Mouse (Mus musculus): ENCODE results near the gene Lime1. TPM values are rescaled to one million over a fixed set of nuclear protein-coding genes. Genes with fewer than 3 reads are reported as not detected.

Gene Lime1
- polyA plus RNA-seq, 1 experiment = 20.5 TPM

GRCm38 (mm10) chr2:181409643-181410042, 29.8 kb downstream of the Lime1 start:
- TF ChIP-seq GATA1 (IDR thresholded peaks at IDR 0.05; ENCODE audit: borderline replicate concordance, low read length) = no peak
- Histone ChIP-seq H3K4me3 (replicated peaks) (no peak overlapping the region), H3K4me1 (peaks cover 44% of the 10 kb centered on the region), H3K9me3 (no peaks in the 10 kb centered on the region), H3K27me3 (replicated peaks) (peaks cover 10% of the 10 kb centered on the region), H3K36me3 (replicated peaks; ENCODE audit: low read length) (peaks cover under 1% of the 10 kb centered on the region)

GRCm38 (mm10) chr2:181410760-181411473, 31.0 kb downstream of the Lime1 start:
- H3K4me3 ChIP-seq (replicated peaks) = peak overlapping the region; percentile 81
- H3K27me3 ChIP-seq (replicated peaks) = peaks cover 8% of the 10 kb centered on the region
- TF ChIP-seq FLI1 (IDR thresholded peaks at IDR 0.05; ENCODE audit: low read length) (no peak), GATA1 (IDR thresholded peaks at IDR 0.05; ENCODE audit: borderline replicate concordance, low read length) (no peak)
- H3K4me1 ChIP-seq = peaks cover 46% of the 10 kb centered on the region
- H3K9me3 ChIP-seq = no peaks in the 10 kb centered on the region
- no peaks in the 10 kb centered on the region for H3K36me3 ChIP-seq (replicated peaks; ENCODE audit: low read length)

GRCm38 (mm10) chr2:181413141-181413540, 33.3 kb downstream of the Lime1 start:
- TF ChIP-seq GATA1 (IDR thresholded peaks at IDR 0.05; ENCODE audit: borderline replicate concordance, low read length) (no peak), FLI1 (IDR thresholded peaks at IDR 0.05; ENCODE audit: low read length) (no peak)

GRCm38 (mm10) chr2:181415945-181416344, 36.1 kb downstream of the Lime1 start:
- TF ChIP-seq FLI1 (IDR thresholded peaks at IDR 0.05; ENCODE audit: low read length) = no peak
- no peak for TF ChIP-seq GATA1 (IDR thresholded peaks at IDR 0.05; ENCODE audit: borderline replicate concordance, low read length)
- no peaks in the 10 kb centered on the region for H3K36me3 ChIP-seq (replicated peaks; ENCODE audit: low read length)
- H3K4me1 ChIP-seq = peaks cover 40% of the 10 kb centered on the region
- no peak overlapping the region for H3K4me3 ChIP-seq (replicated peaks)
- peaks cover 46% of the 10 kb centered on the region for H3K27me3 ChIP-seq (replicated peaks)
- H3K9me3 ChIP-seq = no peaks in the 10 kb centered on the region

More at GRCm38 (mm10) chr2:181413141-181413540, 33.3 kb downstream of the Lime1 start:
- Histone ChIP-seq H3K27me3 (replicated peaks) (peaks cover 22% of the 10 kb centered on the region), H3K36me3 (replicated peaks; ENCODE audit: low read length) (no peaks in the 10 kb centered on the region), H3K9me3 (no peaks in the 10 kb centered on the region), H3K4me3 (replicated peaks) (no peak overlapping the region), H3K4me1 (peaks cover 46% of the 10 kb centered on the region)

- Histone ChIP-seq H3K36me3 (replicated peaks; ENCODE audit: low read length) (peaks cover 17% of the 10 kb centered on the region), H3K4me3 (replicated peaks) (no peak overlapping the region), H3K27me3 (replicated peaks) (peaks cover 65% of the 10 kb centered on the region), H3K4me1 (peaks cover 32% of the 10 kb centered on the region), H3K9me3 (no peaks in the 10 kb centered on the region)
- no peak for TF ChIP-seq FLI1 (IDR thresholded peaks at IDR 0.05; ENCODE audit: low read length)
- TF ChIP-seq GATA1 (IDR thresholded peaks at IDR 0.05; ENCODE audit: borderline replicate concordance, low read length) = no peak
Observed at GRCm38 (mm10) chr2:181419359-181419758, 39.5 kb downstream of the Lime1 start.

GRCm38 (mm10) chr2:181420426-181420825, 40.5 kb downstream of the Lime1 start:
- Histone ChIP-seq H3K9me3 (no peaks in the 10 kb centered on the region), H3K4me3 (replicated peaks) (no peak overlapping the region), H3K36me3 (replicated peaks; ENCODE audit: low read length) (peaks cover 17% of the 10 kb centered on the region), H3K27me3 (replicated peaks) (peaks cover 70% of the 10 kb centered on the region), H3K4me1 (peaks cover 34% of the 10 kb centered on the region)
- TF ChIP-seq FLI1 (IDR thresholded peaks at IDR 0.05; ENCODE audit: low read length) (no peak), GATA1 (IDR thresholded peaks at IDR 0.05; ENCODE audit: borderline replicate concordance, low read length) (no peak)

GRCm38 (mm10) chr2:181420903-181421638, 41.2 kb downstream of the Lime1 start:
- Histone ChIP-seq H3K4me1 (peaks cover 29% of the 10 kb centered on the region), H3K36me3 (replicated peaks; ENCODE audit: low read length) (peaks cover 17% of the 10 kb centered on the region), H3K9me3 (no peaks in the 10 kb centered on the region), H3K4me3 (replicated peaks) (no peak overlapping the region), H3K27me3 (replicated peaks) (peaks cover 68% of the 10 kb centered on the region)
- TF ChIP-seq GATA1 (IDR thresholded peaks at IDR 0.05; ENCODE audit: borderline replicate concordance, low read length) = no peak
- no peak for TF ChIP-seq FLI1 (IDR thresholded peaks at IDR 0.05; ENCODE audit: low read length)

- Histone ChIP-seq H3K27me3 (replicated peaks) (peaks cover 62% of the 10 kb centered on the region), H3K4me3 (replicated peaks) (no peak overlapping the region), H3K36me3 (replicated peaks; ENCODE audit: low read length) (peaks cover 17% of the 10 kb centered on the region), H3K4me1 (peaks cover 28% of the 10 kb centered on the region), H3K9me3 (no peaks in the 10 kb centered on the region)
- TF ChIP-seq GATA1 (IDR thresholded peaks at IDR 0.05; ENCODE audit: borderline replicate concordance, low read length) (no peak), FLI1 (IDR thresholded peaks at IDR 0.05; ENCODE audit: low read length) (no peak)
Observed at GRCm38 (mm10) chr2:181423834-181424233, 44.0 kb downstream of the Lime1 start.

Other genes with a start within 250 kb of the Lime1 start
- not detected in 2 replicates for gene Kcnq2, start 244.8 kb upstream of the Lime1 start, polyA plus RNA-seq (2012; ENCODE audit: insufficient read depth, low replicate concordance)
- not detected in 2 replicates for gene Eef1a2, start 223.1 kb upstream of the Lime1 start, polyA plus RNA-seq (2012; ENCODE audit: insufficient read depth, low replicate concordance)
- 257 and 509 TPM in 2 replicates for gene Ppdpf, start 192.8 kb upstream of the Lime1 start, polyA plus RNA-seq (2012; ENCODE audit: insufficient read depth, low replicate concordance)
- gene Ptk6, start 177.3 kb upstream of the Lime1 start, polyA plus RNA-seq (2012; ENCODE audit: insufficient read depth, low replicate concordance) = not detected in 2 replicates
- not detected in 2 replicates for gene Srms, start 166.9 kb upstream of the Lime1 start, polyA plus RNA-seq (2012; ENCODE audit: insufficient read depth, low replicate concordance)
- not detected in 2 replicates for gene Fndc11, start 160.1 kb upstream of the Lime1 start, polyA plus RNA-seq (2012; ENCODE audit: insufficient read depth, low replicate concordance)
- 1.9 and 2.3 TPM in 2 replicates for gene Helz2, start 138.1 kb upstream of the Lime1 start, polyA plus RNA-seq (2012; ENCODE audit: insufficient read depth, low replicate concordance)
- gene Gmeb2, start 92.0 kb upstream of the Lime1 start, polyA plus RNA-seq (2012; ENCODE audit: insufficient read depth, low replicate concordance) = 4.9 and 8.0 TPM in 2 replicates
- gene Stmn3, start 65.6 kb upstream of the Lime1 start, polyA plus RNA-seq (2012; ENCODE audit: insufficient read depth, low replicate concordance) = not detected in 2 replicates
- 1.5 and 6.1 TPM in 2 replicates for gene Rtel1, start 60.3 kb upstream of the Lime1 start, polyA plus RNA-seq (2012; ENCODE audit: insufficient read depth, low replicate concordance)
- 3.5 and 17.6 TPM in 2 replicates for gene Zgpat, start 15.2 kb upstream of the Lime1 start, polyA plus RNA-seq (2012; ENCODE audit: insufficient read depth, low replicate concordance)
- gene Arfrp1, start 14.7 kb upstream of the Lime1 start, polyA plus RNA-seq (2012; ENCODE audit: insufficient read depth, low replicate concordance) = 5.0 and 9.7 TPM in 2 replicates
- gene Zbtb46, start 79.3 kb downstream of the Lime1 start, polyA plus RNA-seq (2012; ENCODE audit: insufficient read depth, low replicate concordance) = 0.16 TPM in 1 of 2 replicates, not detected in the other
- not detected in 2 replicates for gene Abhd16b, start 113.1 kb downstream of the Lime1 start, polyA plus RNA-seq (2012; ENCODE audit: insufficient read depth, low replicate concordance)
- gene Tpd52l2, start 117.1 kb downstream of the Lime1 start, polyA plus RNA-seq (2012; ENCODE audit: insufficient read depth, low replicate concordance) = 7.5 and 38.2 TPM in 2 replicates
- 10.4 and 13.9 TPM in 2 replicates for gene Dnajc5, start 140.4 kb downstream of the Lime1 start, polyA plus RNA-seq (2012; ENCODE audit: insufficient read depth, low replicate concordance)
- gene Uckl1, start 204.8 kb downstream of the Lime1 start, polyA plus RNA-seq (2012; ENCODE audit: insufficient read depth, low replicate concordance) = 58.8 and 109 TPM in 2 replicates
- 3.6 and 12.6 TPM in 2 replicates for gene Prpf6, start 211.8 kb downstream of the Lime1 start, polyA plus RNA-seq (2012; ENCODE audit: insufficient read depth, low replicate concordance)
- 12.8 and 34.9 TPM in 2 replicates for gene Zfp512b, start 212.7 kb downstream of the Lime1 start, polyA plus RNA-seq (2012; ENCODE audit: insufficient read depth, low replicate concordance)
- 1.0 and 2.9 TPM in 2 replicates for gene Samd10, start 219.1 kb downstream of the Lime1 start, polyA plus RNA-seq (2012; ENCODE audit: insufficient read depth, low replicate concordance)